8 mouse cellular contexts compared by ENCODE assay signal in genomic region chr7:141047581-141048225, GRCm38 (mm10). TPM values are rescaled to one million over a fixed set of nuclear protein-coding genes. Genes with fewer than 3 reads are reported as not detected.
A peak's percentile ranks its signal among the peaks of the same experiment; 100 is the strongest.
DNase-seq lines count a peak whose midpoint lies in the region; ATAC-seq and TF ChIP-seq lines count a peak whose summit lies in the region.

No protein-coding gene starts in this region.

- 6% methylated on average over 15 of the region's 19 CpGs for WGBS in embryonic facial prominence, embryonic 12.5 days
- 9% methylated on average over 18 of the region's 19 CpGs for WGBS in heart, adult 2 months
- WGBS in limb, embryonic 11.5 days = 7% methylated on average over 15 of the region's 19 CpGs
- 4% methylated on average over 15 of the region's 19 CpGs for WGBS in midbrain, embryonic 11.5 days

- no peak for TF ChIP-seq CTCF in heart, adult 2 months (IDR thresholded peaks at IDR 0.05)

- no peaks in the 10 kb centered on the region for H3K9me3 ChIP-seq in embryonic facial prominence, embryonic 12.5 days
- H3K9me3 ChIP-seq in limb, embryonic 11.5 days (ENCODE audit: control insufficient read depth, low read length) = no peaks in the 10 kb centered on the region
- no peaks in the 10 kb centered on the region for H3K9me3 ChIP-seq in midbrain, embryonic 11.5 days (ENCODE audit: control insufficient read depth, low read length)

- H3K4me2 ChIP-seq in embryonic facial prominence, embryonic 12.5 days (replicated peaks) = peak overlapping the region; percentile 67
- peak overlapping the region; percentile 67 for H3K4me2 ChIP-seq in limb, embryonic 11.5 days (ENCODE audit: low read depth, severe bottlenecking)
- H3K4me2 ChIP-seq in midbrain, embryonic 11.5 days = peak overlapping the region; percentile 76

- no peaks in the 10 kb centered on the region for H3K79me2 ChIP-seq in heart, adult 2 months (replicated peaks; ENCODE audit: control insufficient read depth, insufficient read depth, low read length)

- DNase-seq in cerebellum, adult 11 months = no peak
- peak; percentile 86 to 89 for DNase-seq in heart, adult 2 months
- peak; percentile 73 for DNase-seq in kidney, adult 18-20 months
- no peak for DNase-seq in limb, embryonic 11.5 days (ENCODE audit: low spot score)
- DNase-seq in midbrain, embryonic 11.5 days (ENCODE audit: low spot score, missing footprints) = peak; percentile 95
- peak; percentile 35 to 43 for DNase-seq in spleen, postnatal 36 days (ENCODE audit: low spot score in 2 of 2)

- H3K9ac ChIP-seq in embryonic facial prominence, embryonic 12.5 days = peak overlapping the region; percentile 35
- peak overlapping the region; percentile 53 for H3K9ac ChIP-seq in heart, adult 2 months (ENCODE audit: low read depth, low read length)
- H3K9ac ChIP-seq in limb, embryonic 11.5 days (ENCODE audit: low read length) = peak overlapping the region; percentile 35; the same call in 1 of the 2 replicates
- H3K9ac ChIP-seq in midbrain, embryonic 11.5 days (ENCODE audit: low read length) = peak overlapping the region; percentile 48

- H3K4me3 ChIP-seq in embryonic facial prominence, embryonic 12.5 days = peak overlapping the region; percentile 30
- H3K4me3 ChIP-seq in heart, adult 2 months = peak overlapping the region; percentile 51
- H3K4me3 ChIP-seq in limb, embryonic 11.5 days (ENCODE audit: low read depth, low read length) = peak overlapping the region; percentile 23
- peak overlapping the region; percentile 29 for H3K4me3 ChIP-seq in midbrain, embryonic 11.5 days (ENCODE audit: low read depth, low read length)

- peak; percentile 91 for TF ChIP-seq POLR2A in heart, adult 2 months (IDR thresholded peaks at IDR 0.05; ENCODE audit: insufficient read depth, low read depth, low read length)

- no peaks in the 10 kb centered on the region for H3K36me3 ChIP-seq in embryonic facial prominence, embryonic 12.5 days
- H3K36me3 ChIP-seq in heart, adult 2 months (ENCODE audit: control insufficient read depth, insufficient read depth, low read length) = no peaks in the 10 kb centered on the region
- H3K36me3 ChIP-seq in limb, embryonic 11.5 days (ENCODE audit: control insufficient read depth, insufficient read depth, low read length) = no peaks in the 10 kb centered on the region
- H3K36me3 ChIP-seq in midbrain, embryonic 11.5 days (ENCODE audit: control insufficient read depth, insufficient read depth, low read length) = no peaks in the 10 kb centered on the region

- H3K27ac ChIP-seq in embryonic facial prominence, embryonic 12.5 days = peak overlapping the region; percentile 69
- peak overlapping the region; percentile 94 for H3K27ac ChIP-seq in heart, adult 2 months
- H3K27ac ChIP-seq in limb, embryonic 11.5 days (replicated peaks; ENCODE audit: low read depth, low read length) = 0 out of 2 replicates have a peak overlapping the region, but pooled peaks have one; percentile 21
- no peak overlapping the region for H3K27ac ChIP-seq in midbrain, embryonic 11.5 days (ENCODE audit: low read depth, low read length)

- peak; percentile 82 for TF ChIP-seq EP300 in heart, adult 2 months (IDR thresholded peaks at IDR 0.05; ENCODE audit: insufficient read depth, low read depth, low read length)

- peaks cover 17% of the 10 kb centered on the region; the same call in 1 of the 2 replicates for H3K4me1 ChIP-seq in embryonic facial prominence, embryonic 12.5 days
- peaks cover 11% of the 10 kb centered on the region for H3K4me1 ChIP-seq in heart, adult 2 months (ENCODE audit: control insufficient read depth, insufficient read depth, low read length)
- 0 out of 2 replicates have a peak, but pooled peaks cover 2% of the 10 kb centered on the region for H3K4me1 ChIP-seq in limb, embryonic 11.5 days (ENCODE audit: control insufficient read depth, insufficient read depth, low read length)
- peaks cover 4% of the 10 kb centered on the region; the same call in 1 of the 2 replicates for H3K4me1 ChIP-seq in midbrain, embryonic 11.5 days (ENCODE audit: control insufficient read depth, insufficient read depth, low read length)

- peak; percentile 60; the same call in 1 of the 2 replicates for ATAC-seq in cerebellum, adult (ENCODE audit: insufficient number of reproducible peaks, low FRiP score, low TSS enrichment)
- peak; percentile 77 for ATAC-seq in embryonic facial prominence, embryonic 12.5 days (ENCODE audit: insufficient number of reproducible peaks, insufficient read depth, low FRiP score, low TSS enrichment)
- ATAC-seq in limb, embryonic 11.5 days (ENCODE audit: insufficient number of reproducible peaks, low FRiP score, low TSS enrichment, low read depth) = peak; percentile 81
- peak; percentile 81 for ATAC-seq in midbrain, embryonic 11.5 days (ENCODE audit: low FRiP score)

- H3K27me3 ChIP-seq in embryonic facial prominence, embryonic 12.5 days = no peaks in the 10 kb centered on the region
- no peaks in the 10 kb centered on the region for H3K27me3 ChIP-seq in heart, adult 2 months (ENCODE audit: control insufficient read depth, insufficient read depth, low read length)
- no peaks in the 10 kb centered on the region for H3K27me3 ChIP-seq in limb, embryonic 11.5 days (ENCODE audit: control insufficient read depth, insufficient read depth, low read length)
- no peaks in the 10 kb centered on the region for H3K27me3 ChIP-seq in midbrain, embryonic 11.5 days (ENCODE audit: control insufficient read depth, insufficient read depth, low read length)

- intact Hi-C loops in heart, adult 2 months (cut with DNase I) = loop anchor here (1.0 to 2.0 kb wide), 7 partner anchors 21 to 202 kb away; partner anchors contain the start of genes Pgghg and Scgb1c1

RNA-seq across cellular contexts. Expression of gene B4galnt4, which starts 13.2 kb away (rescaled TPM):
- polyA plus RNA-seq in embryonic facial prominence, embryonic 12.5 days (2016; fragmentation: Nextera tagmentation; extraction: Ambion mirVana) = 35.2 and 39.2 TPM in 2 replicates
- under 1 TPM in 1 of 2 experiments, not detected in 1; 0.07 TPM for total RNA-seq in heart, adult 2 months (2021)
- 0.04 and 0.06 TPM in 2 replicates for polyA plus RNA-seq in heart, adult 2 months (2012; rRNA removed)
- 19.1 and 20.0 TPM in 2 replicates for polyA plus RNA-seq in limb, embryonic 11.5 days (2014; fragmentation: Nextera tagmentation; extraction: Ambion mirVana)
- 18.8 and 19.5 TPM in 2 replicates for polyA plus RNA-seq in midbrain, embryonic 11.5 days (2014; fragmentation: Nextera tagmentation; extraction: Ambion mirVana)

RNA-seq across cellular contexts. Expression of gene Gm17387, which starts 18.8 kb away (rescaled TPM):
- polyA plus RNA-seq in embryonic facial prominence, embryonic 12.5 days (2016; fragmentation: Nextera tagmentation; extraction: Ambion mirVana) = not detected in 2 replicates
- not detected for total RNA-seq in heart, adult 2 months (2021)
- not detected in 2 replicates for polyA plus RNA-seq in heart, adult 2 months (2012; rRNA removed)
- not detected in 2 replicates for polyA plus RNA-seq in limb, embryonic 11.5 days (2014; fragmentation: Nextera tagmentation; extraction: Ambion mirVana)
- not detected in 2 replicates for polyA plus RNA-seq in midbrain, embryonic 11.5 days (2014; fragmentation: Nextera tagmentation; extraction: Ambion mirVana)

RNA-seq across cellular contexts. Expression of gene Ifitm6, which starts 30.0 kb away (rescaled TPM):
- 0.43 TPM in 1 of 2 replicates, not detected in the other for polyA plus RNA-seq in embryonic facial prominence, embryonic 12.5 days (2016; fragmentation: Nextera tagmentation; extraction: Ambion mirVana)
- total RNA-seq in heart, adult 2 months (2021) = 1 to 10 TPM in 1 of 2 experiments, under 1 TPM in 1; 0.36 to 1.0 TPM
- 4.6 and 5.1 TPM in 2 replicates for polyA plus RNA-seq in heart, adult 2 months (2012; rRNA removed)
- polyA plus RNA-seq in limb, embryonic 11.5 days (2014; fragmentation: Nextera tagmentation; extraction: Ambion mirVana) = not detected in 2 replicates
- polyA plus RNA-seq in midbrain, embryonic 11.5 days (2014; fragmentation: Nextera tagmentation; extraction: Ambion mirVana) = not detected in 2 replicates

RNA-seq across cellular contexts. Expression of gene Pkp3, which starts 30.3 kb away (rescaled TPM):
- 13.3 and 16.2 TPM in 2 replicates for polyA plus RNA-seq in embryonic facial prominence, embryonic 12.5 days (2016; fragmentation: Nextera tagmentation; extraction: Ambion mirVana)
- under 1 TPM; 0.20 to 0.21 TPM for total RNA-seq in heart, adult 2 months (2021)
- polyA plus RNA-seq in heart, adult 2 months (2012; rRNA removed) = 0.35 and 1.6 TPM in 2 replicates
- polyA plus RNA-seq in limb, embryonic 11.5 days (2014; fragmentation: Nextera tagmentation; extraction: Ambion mirVana) = 3.3 and 3.9 TPM in 2 replicates
- 0.82 and 0.84 TPM in 2 replicates for polyA plus RNA-seq in midbrain, embryonic 11.5 days (2014; fragmentation: Nextera tagmentation; extraction: Ambion mirVana)

RNA-seq across cellular contexts. Expression of gene Ifitm3, which starts 37.1 kb away (rescaled TPM):
- 48.0 and 52.4 TPM in 2 replicates for polyA plus RNA-seq in embryonic facial prominence, embryonic 12.5 days (2016; fragmentation: Nextera tagmentation; extraction: Ambion mirVana)
- total RNA-seq in heart, adult 2 months (2021) = 100 to 1,000 TPM; 115 to 123 TPM
- polyA plus RNA-seq in heart, adult 2 months (2012; rRNA removed) = 274 and 332 TPM in 2 replicates
- 45.3 and 50.4 TPM in 2 replicates for polyA plus RNA-seq in limb, embryonic 11.5 days (2014; fragmentation: Nextera tagmentation; extraction: Ambion mirVana)
- polyA plus RNA-seq in midbrain, embryonic 11.5 days (2014; fragmentation: Nextera tagmentation; extraction: Ambion mirVana) = 13.5 and 14.0 TPM in 2 replicates

Comparison
In these comparisons a context has a peak if more than half of its experiments do, and no peak if none do; other contexts are left out.
1. DNase-seq: peak in heart, adult 2 months (2 of 2), kidney, adult 18-20 months (single experiment), midbrain, embryonic 11.5 days (single experiment) and spleen, postnatal 36 days (2 of 2); none in cerebellum, adult 11 months (single experiment) and limb, embryonic 11.5 days (single experiment).
2. RNA of gene B4galnt4, which starts 13.2 kb away (polyA plus RNA-seq): 35.2 to 39.2 TPM in embryonic facial prominence, embryonic 12.5 days, 19.1 to 20.0 TPM in limb, embryonic 11.5 days and 18.8 to 19.5 TPM in midbrain, embryonic 11.5 days; 0.04 to 0.06 TPM in heart, adult 2 months; every median in the first group is over 10 times any median in the second.
3. Peak in every context shown above with its lines, with median percentiles within 50 percentile points of each other: ATAC-seq, H3K4me2 ChIP-seq, H3K4me3 ChIP-seq and H3K9ac ChIP-seq.